29 mouse cellular contexts compared by ENCODE assay signal in genomic region chr15:59780506-59780905, GRCm38 (mm10).
"Had no signal": no experiment of that assay in that cellular context is flagged by ENCODE, and none has a peak within 500 bp of the region (broad histone marks: within the 10 kb centered on the region; RNA-seq: fewer than 3 reads in every experiment).

No protein-coding gene starts in this region.

- H3K4me2 ChIP-seq: embryonic facial prominence, embryonic 12.5 days; embryonic facial prominence, embryonic 13.5 days; embryonic facial prominence, embryonic 15.5 days; forebrain, embryonic 12.5 days; forebrain, embryonic 13.5 days; forebrain, embryonic 15.5 days had no signal

- H3K36me3 ChIP-seq: embryonic facial prominence, embryonic 10.5 days; embryonic facial prominence, embryonic 12.5 days; embryonic facial prominence, embryonic 13.5 days; embryonic facial prominence, embryonic 15.5 days; forebrain, embryonic 10.5 days; forebrain, embryonic 12.5 days; forebrain, embryonic 15.5 days had no signal

- H3K27me3 ChIP-seq: embryonic facial prominence, embryonic 12.5 days; embryonic facial prominence, embryonic 15.5 days; forebrain, embryonic 13.5 days; forebrain, embryonic 15.5 days had no signal

- DNase-seq: cerebellum, adult 2 months; cerebellum, adult 8-10 months; cerebellum, adult 9-10 months; cerebellum, adult 9-11 months; cerebellum, postnatal 10 days; cerebellum, postnatal 14 days; cerebellum, postnatal 25 days; cerebellum, postnatal 36 days; embryo, embryonic 11 days; forebrain, postnatal 0 days; gastrocnemius, adult 2 months; gastrocnemius, postnatal 10 days; gastrocnemius, postnatal 14 days; gastrocnemius, postnatal 25 days; gastrocnemius, postnatal 36 days; heart, adult 11 months; heart, adult 18-20 months; heart, adult 2 months had no signal

- H3K9ac ChIP-seq: embryonic facial prominence, embryonic 12.5 days; embryonic facial prominence, embryonic 13.5 days; embryonic facial prominence, embryonic 15.5 days; forebrain, embryonic 12.5 days; forebrain, embryonic 13.5 days; forebrain, embryonic 15.5 days; forebrain, postnatal 0 days had no signal

- ATAC-seq: forebrain, embryonic 13.5 days; forebrain, embryonic 14.5 days; forebrain, embryonic 15.5 days; forebrain, embryonic 16.5 days; forebrain, postnatal 0 days had no signal

- H3K9me3 ChIP-seq: embryonic facial prominence, embryonic 10.5 days; embryonic facial prominence, embryonic 12.5 days; embryonic facial prominence, embryonic 13.5 days; embryonic facial prominence, embryonic 15.5 days; forebrain, embryonic 10.5 days; forebrain, embryonic 12.5 days; forebrain, embryonic 13.5 days; forebrain, embryonic 15.5 days had no signal

- H3K27ac ChIP-seq: embryonic facial prominence, embryonic 10.5 days; embryonic facial prominence, embryonic 12.5 days; embryonic facial prominence, embryonic 13.5 days; embryonic facial prominence, embryonic 15.5 days; forebrain, embryonic 10.5 days; forebrain, embryonic 12.5 days; forebrain, embryonic 13.5 days; forebrain, embryonic 15.5 days; gastrocnemius, adult 2 months; heart, adult 2 months had no signal

- H3K4me3 ChIP-seq: embryonic facial prominence, embryonic 10.5 days; embryonic facial prominence, embryonic 12.5 days; embryonic facial prominence, embryonic 13.5 days; embryonic facial prominence, embryonic 15.5 days; erythroblast, embryonic 14.5 days; forebrain, embryonic 10.5 days; forebrain, embryonic 12.5 days; forebrain, embryonic 13.5 days; forebrain, embryonic 15.5 days; gastrocnemius, adult 2 months; heart, adult 2 months had no signal
